Mouse (Mus musculus) forebrain, embryonic 14.5 days (tissue): ENCODE data around the gene Cmklr1. TPM values are rescaled to one million over a fixed set of nuclear protein-coding genes. Genes with fewer than 3 reads are reported as not detected.

Experiments
- ATAC-seq: fragments of 200-750 bp; cut with Nextera tagmentation; 2 replicates; pipeline ENCODE4 v1.8.0; 2017; ENCODE audit warnings: mild to moderate bottlenecking, moderate library complexity
- DNase-seq: peaks from one replicate; pipeline ENCODE4 v3.0.0-alpha.2; 2015; ENCODE audit warnings: low spot score
- H3K27ac ChIP-seq: fragments of 300-500 bp; sonication (generic); 2 replicates; pipeline ENCODE4 v1.5.1; 2014; ENCODE audit warnings: low read depth, mild to moderate bottlenecking, control low read depth, low read length, moderate library complexity
- H3K27me3 ChIP-seq: fragments of 300-500 bp; sonication (generic); replicated peaks from 2 replicates; pipeline ENCODE4 v1.6.1; 2014; ENCODE audit warnings: low read length, control low read depth, mixed read lengths; ENCODE audit not compliant: control insufficient read depth, insufficient read depth
- H3K36me3 ChIP-seq: fragments of 300-500 bp; sonication (generic); 2 replicates; pipeline ENCODE4 v1.6.1; 2014; ENCODE audit warnings: low read length, control low read depth; ENCODE audit not compliant: control insufficient read depth, insufficient read depth
- H3K4me1 ChIP-seq: fragments of 300-500 bp; sonication (generic); 2 replicates; pipeline ENCODE4 v1.6.1; 2014; ENCODE audit warnings: antibody characterized with exemption, low read length, control low read depth; ENCODE audit not compliant: control insufficient read depth, insufficient read depth
- H3K4me2 ChIP-seq: fragments of 300-500 bp; sonication (generic); 2 replicates; pipeline ENCODE4 v1.6.1; 2014; ENCODE audit warnings: mild to moderate bottlenecking, control low read depth, low read length
- H3K4me3 ChIP-seq: fragments of 300-500 bp; sonication (generic); 2 replicates; pipeline ENCODE4 v1.5.1; 2014; ENCODE audit warnings: low read depth, low read length, control low read depth
- H3K9ac ChIP-seq: fragments of 300-500 bp; sonication (generic); 2 replicates; pipeline ENCODE4 v1.6.1; 2014; ENCODE audit warnings: mild to moderate bottlenecking, low read length, control low read depth, moderate library complexity
- H3K9me3 ChIP-seq: fragments of 300-500 bp; sonication (generic); replicated peaks from 2 replicates; pipeline ENCODE4 v1.6.1; 2016; ENCODE audit warnings: low read length, control low read depth, mixed read lengths; ENCODE audit not compliant: control insufficient read depth
- WGBS: fragments of 180-500 bp; shearing (Covaris S2); extraction: QIAGEN DNeasy Blood & Tissue Kit; methylation state at CpG from one replicate; pipeline ENCODE4 v1.1.7; 2014; 5-methylcytosine and 5-hydroxymethylcytosine counted together
- polyA plus RNA-seq: library from polyadenylated mRNA; unstranded; fragments of >200 nt; fragmentation: Nextera tagmentation; extraction: Ambion mirVana; gene quantifications from 2 replicates; pipeline ENCODE4 v1.2.1, GENCODE M21; 2014

The Cmklr1 gene
- polyA plus RNA-seq, 1 experiment from 2014 or later = 1.6 TPM

- H3K27ac ChIP-seq = no peak overlapping the region
- H3K4me1 ChIP-seq = peaks cover 3% of the 10 kb centered on the region
- ATAC-seq = peak; percentile 90
- H3K4me3 ChIP-seq = peak overlapping the region; percentile 6; the same call in 1 of the 2 replicates
- H3K9me3 ChIP-seq = no peaks in the 10 kb centered on the region
- 0 out of 2 replicates have a peak overlapping the region, but pooled peaks have one; percentile 32 for H3K9ac ChIP-seq
- H3K36me3 ChIP-seq = no peaks in the 10 kb centered on the region
- WGBS = 49% methylated on average over 18 of the region's 18 CpGs
- H3K27me3 ChIP-seq = no peaks in the 10 kb centered on the region
- H3K4me2 ChIP-seq = peak overlapping the region; percentile 43
- peak; percentile 80 for DNase-seq
These were observed 6.9 kb downstream of the Cmklr1 start for GRCm38 (mm10) chr5:113643107-113643848.

- Histone ChIP-seq H3K27ac (no peak overlapping the region), H3K9ac (no peak overlapping the region), H3K27me3 (no peaks in the 10 kb centered on the region), H3K4me3 (no peak overlapping the region), H3K9me3 (no peaks in the 10 kb centered on the region), H3K4me1 (peaks cover 3% of the 10 kb centered on the region), H3K36me3 (no peaks in the 10 kb centered on the region), H3K4me2 (no peak overlapping the region)
- ATAC-seq (no peak), DNase-seq (no peak)
- WGBS = 63% methylated on average over 6 of the region's 6 CpGs
These were observed 9.2 kb downstream of the Cmklr1 start for GRCm38 (mm10) chr5:113641066-113641465.

GRCm38 (mm10) chr5:113639126-113639525 is 11.1 kb downstream of the Cmklr1 start:
- no peak overlapping the region for H3K27ac ChIP-seq
- WGBS = 83% methylated on average over 5 of the region's 5 CpGs
- H3K9ac ChIP-seq = no peak overlapping the region
- H3K9me3 ChIP-seq = no peaks in the 10 kb centered on the region
- DNase-seq (no peak), ATAC-seq (no peak)
- no peak overlapping the region for H3K4me2 ChIP-seq
- no peak overlapping the region for H3K4me3 ChIP-seq
- peaks cover 3% of the 10 kb centered on the region for H3K4me1 ChIP-seq
- H3K27me3 ChIP-seq = no peaks in the 10 kb centered on the region
- no peaks in the 10 kb centered on the region for H3K36me3 ChIP-seq

- Histone ChIP-seq H3K27ac (no peak overlapping the region), H3K9ac (no peak overlapping the region), H3K9me3 (no peaks in the 10 kb centered on the region), H3K4me2 (no peak overlapping the region), H3K4me1 (peaks cover 1% of the 10 kb centered on the region), H3K27me3 (no peaks in the 10 kb centered on the region), H3K4me3 (no peak overlapping the region), H3K36me3 (no peaks in the 10 kb centered on the region)
- 89% methylated on average over 12 of the region's 12 CpGs for WGBS
- DNase-seq (no peak), ATAC-seq (no peak)
These were observed 12.2 kb downstream of the Cmklr1 start for GRCm38 (mm10) chr5:113638055-113638454.

GRCm38 (mm10) chr5:113637631-113638030 is 12.6 kb downstream of the Cmklr1 start:
- no peak overlapping the region for H3K4me2 ChIP-seq
- H3K27ac ChIP-seq = no peak overlapping the region
- no peaks in the 10 kb centered on the region for H3K27me3 ChIP-seq
- H3K9me3 ChIP-seq = no peaks in the 10 kb centered on the region
- DNase-seq (no peak), ATAC-seq (no peak)
- H3K4me1 ChIP-seq = no peaks in the 10 kb centered on the region; the same call in 1 of the 2 replicates
- 73% methylated on average over 4 of the region's 4 CpGs for WGBS
- no peak overlapping the region for H3K9ac ChIP-seq
- H3K36me3 ChIP-seq = no peaks in the 10 kb centered on the region
- no peak overlapping the region for H3K4me3 ChIP-seq

DNA sequence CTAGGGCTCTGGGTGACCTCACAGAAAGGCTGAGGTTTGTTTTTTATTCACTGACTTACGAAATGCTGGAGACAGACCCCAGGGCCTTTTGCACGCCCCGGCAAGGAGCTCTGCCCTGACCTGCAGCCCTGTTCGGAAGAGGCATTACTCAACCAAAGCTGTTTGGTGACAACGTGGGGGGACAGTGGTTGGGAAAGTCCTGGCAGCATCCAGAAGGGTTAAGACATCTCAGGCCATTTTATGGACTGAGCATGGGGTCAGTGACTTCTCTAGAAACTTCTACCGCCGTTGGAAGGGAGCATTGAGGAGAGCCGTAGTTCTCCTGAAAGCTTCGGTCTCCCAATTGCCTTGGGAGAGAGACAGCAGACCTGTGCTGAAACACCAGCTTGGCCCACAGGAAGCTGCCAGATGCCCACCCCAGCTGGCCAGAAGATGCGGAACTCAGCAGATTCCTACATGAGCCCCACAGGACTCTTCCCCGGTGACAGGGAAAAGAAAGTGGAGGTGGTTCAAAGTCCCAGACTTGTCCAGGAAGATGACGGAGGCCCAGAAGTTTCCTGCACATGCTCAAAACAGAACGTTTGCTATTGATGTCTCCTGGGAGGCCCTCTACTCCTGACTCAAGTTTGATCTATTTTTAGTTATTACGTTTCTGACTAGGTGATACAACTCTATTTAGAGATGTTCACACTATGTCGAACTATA is 14.2 kb downstream of the Cmklr1 start:
- no peak overlapping the region for H3K9ac ChIP-seq
- H3K9me3 ChIP-seq = no peaks in the 10 kb centered on the region
- no peaks in the 10 kb centered on the region for H3K27me3 ChIP-seq
- no peak overlapping the region for H3K4me2 ChIP-seq
- no peak overlapping the region for H3K4me3 ChIP-seq
- ATAC-seq (no peak), DNase-seq (no peak)
- no peaks in the 10 kb centered on the region; the same call in 1 of the 2 replicates for H3K4me1 ChIP-seq
- whole genome bisulfite sequencing = 89% methylated on average over 15 of the region's 15 CpGs
- no peak overlapping the region for H3K27ac ChIP-seq
- H3K36me3 ChIP-seq = no peaks in the 10 kb centered on the region

DNA sequence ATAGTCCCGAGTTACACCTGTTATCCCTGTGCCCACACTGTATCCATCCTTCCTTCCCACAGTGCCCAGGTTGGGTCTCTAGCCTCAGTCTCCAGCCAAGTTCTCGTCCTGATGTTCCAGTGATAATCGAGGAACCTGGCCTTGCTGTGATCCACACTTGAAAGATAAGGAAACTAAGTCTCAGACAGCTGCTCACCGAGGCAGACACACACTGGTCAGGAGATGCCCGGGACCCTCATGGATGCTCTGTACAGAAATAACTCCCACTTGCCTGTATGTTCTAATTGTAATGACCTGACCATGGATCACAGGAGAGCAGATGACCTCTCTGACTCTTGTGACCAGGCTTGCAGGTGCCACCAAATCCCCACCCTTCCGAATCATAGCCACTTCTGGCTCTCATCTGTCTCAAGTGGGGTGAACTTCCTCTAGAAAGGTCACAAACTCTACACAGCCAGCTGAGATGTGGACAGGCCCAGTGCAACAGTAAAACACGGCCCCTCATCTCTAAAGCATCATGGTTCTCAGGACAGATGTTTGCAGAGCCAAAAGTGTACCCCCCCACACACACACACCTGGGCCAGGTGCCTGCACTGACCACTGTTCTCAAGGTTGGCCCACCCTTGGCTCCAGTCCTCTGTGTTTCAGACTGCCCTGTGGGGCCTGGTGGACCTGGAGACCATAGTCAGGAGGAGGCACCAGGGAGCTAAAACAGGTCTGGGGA is 15.2 kb downstream of the Cmklr1 start:
- H3K27ac ChIP-seq = no peak overlapping the region
- no peaks in the 10 kb centered on the region for H3K27me3 ChIP-seq
- H3K4me3 ChIP-seq = no peak overlapping the region
- H3K4me1 ChIP-seq = no peaks in the 10 kb centered on the region; the same call in 1 of the 2 replicates
- H3K36me3 ChIP-seq = no peaks in the 10 kb centered on the region
- DNase-seq = no peak
- WGBS = 84% methylated on average over 7 of the region's 7 CpGs
- ATAC-seq = no peak
- no peak overlapping the region for H3K4me2 ChIP-seq
- H3K9ac ChIP-seq = no peak overlapping the region
- no peaks in the 10 kb centered on the region for H3K9me3 ChIP-seq

DNA sequence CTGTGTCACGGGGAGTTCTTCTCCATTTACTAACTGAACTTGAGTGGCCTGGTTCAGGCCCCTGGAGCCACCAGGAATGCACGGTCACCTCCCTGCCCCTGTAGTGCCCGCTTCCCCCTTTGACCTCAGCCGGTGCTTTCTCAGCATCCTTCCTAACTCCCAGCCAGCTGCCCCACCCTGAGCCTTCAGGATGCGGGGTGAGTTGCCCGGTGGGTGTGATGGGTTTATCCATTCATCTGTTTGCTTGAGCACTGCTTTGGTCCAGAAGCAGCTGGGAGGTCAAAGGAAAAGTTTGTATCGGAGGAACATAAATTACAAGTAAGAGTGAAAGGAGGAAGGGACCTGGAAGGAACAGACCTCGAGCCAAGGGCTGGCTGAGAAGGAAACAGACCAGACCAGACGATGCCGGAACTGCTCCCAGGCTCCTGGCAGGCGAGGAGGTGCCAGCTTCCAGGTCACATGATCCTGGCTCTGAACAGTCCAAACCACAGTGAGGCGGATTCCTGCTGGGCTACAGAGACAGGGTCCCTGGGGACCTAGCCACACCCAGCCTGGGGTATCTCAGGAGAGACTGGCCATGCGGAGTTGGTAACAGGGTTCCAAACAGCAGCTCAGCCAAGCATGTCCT is 16.1 kb downstream of the Cmklr1 start:
- Histone ChIP-seq H3K9me3 (no peaks in the 10 kb centered on the region), H3K27me3 (no peaks in the 10 kb centered on the region), H3K36me3 (no peaks in the 10 kb centered on the region), H3K4me3 (no peak overlapping the region), H3K4me1 (no peaks in the 10 kb centered on the region; the same call in 1 of the 2 replicates), H3K4me2 (no peak overlapping the region), H3K27ac (no peak overlapping the region), H3K9ac (no peak overlapping the region)
- DNase-seq (no peak), ATAC-seq (no peak)
- 59% methylated on average over 13 of the region's 13 CpGs for WGBS
